Mouse (Mus musculus) layer of hippocampus, postnatal 14 days (tissue): ENCODE results near the gene Itsn2. TPM values are rescaled to one million over a fixed set of nuclear protein-coding genes. Genes with fewer than 3 reads are reported as not detected.
A peak's percentile ranks its signal among the peaks of the same experiment; 100 is the strongest.
"Not testable (repeated sequence)": the region's sequence is repeated elsewhere in the genome, so short reads cannot be mapped to it uniquely, and the experiment has no call there.

ENCODE experiments used
- DNase-seq, 2 experiments: peaks; one replicate each; pipeline ENCODE4 v3.0.0; 2021 to 2022; ENCODE audit warnings: low spot score in 2 of 2, mixed read lengths in 1 of 2
- total RNA-seq, 2 experiments: library from RNA; stranded (reverse); gene quantifications; 2 replicates each; pipeline ENCODE4 v1.2.3; 2021

Gene Itsn2
- total RNA-seq, 2 experiments from 2014 or later, result 77.7 to 78.0 TPM

GRCm38 (mm10) chr12:4707488-4708017 lies 115.1 kb downstream of the Itsn2 start:
- no peak for DNase-seq

GRCm38 (mm10) chr12:4708296-4708695 lies 115.9 kb downstream of the Itsn2 start:
- no peak for DNase-seq

DNA sequence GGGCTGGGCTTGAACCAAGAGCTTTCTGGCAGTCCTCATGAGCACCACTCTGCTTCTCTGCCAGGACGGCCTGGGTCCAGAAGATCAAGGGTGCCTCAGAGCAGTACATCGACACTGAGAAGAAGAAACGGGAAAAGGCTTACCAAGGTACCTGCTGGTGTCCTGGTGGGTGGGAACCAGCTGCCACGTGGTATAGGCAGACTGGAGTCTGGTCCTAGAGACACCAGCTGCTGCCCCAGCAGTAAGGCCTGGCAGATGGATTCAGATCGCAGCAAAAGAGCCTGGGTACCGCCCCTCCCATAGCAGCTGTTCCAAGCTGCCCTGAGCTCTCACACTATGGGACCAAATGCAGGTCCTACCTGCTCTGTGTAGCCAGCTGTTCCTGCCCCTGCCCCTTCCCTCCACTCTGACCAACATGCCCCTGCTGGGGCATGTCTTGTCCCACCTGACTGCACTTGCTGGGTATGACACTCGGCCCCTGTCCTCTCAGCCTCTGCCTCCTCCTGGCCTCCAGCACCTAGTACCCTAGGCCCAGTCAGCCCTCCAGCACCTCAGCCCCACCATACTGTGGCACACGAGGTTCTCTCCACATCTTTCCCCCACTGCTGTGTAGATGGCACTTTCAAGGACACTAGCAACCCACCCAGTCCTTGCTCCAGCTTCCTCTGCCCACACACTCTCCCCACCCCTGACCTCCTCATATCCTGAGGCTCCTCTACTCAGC lies 116.6 kb downstream of the Itsn2 start:
- no peak for DNase-seq

GRCm38 (mm10) chr12:4709926-4710325 lies 117.5 kb downstream of the Itsn2 start:
- DNase-seq, result no peak

- no peak for DNase-seq
Measured at GRCm38 (mm10) chr12:4713361-4713760, 120.9 kb downstream of the Itsn2 start.

- DNase-seq, result no peak
Measured at GRCm38 (mm10) chr12:4715606-4716005, 123.2 kb downstream of the Itsn2 start.

DNA sequence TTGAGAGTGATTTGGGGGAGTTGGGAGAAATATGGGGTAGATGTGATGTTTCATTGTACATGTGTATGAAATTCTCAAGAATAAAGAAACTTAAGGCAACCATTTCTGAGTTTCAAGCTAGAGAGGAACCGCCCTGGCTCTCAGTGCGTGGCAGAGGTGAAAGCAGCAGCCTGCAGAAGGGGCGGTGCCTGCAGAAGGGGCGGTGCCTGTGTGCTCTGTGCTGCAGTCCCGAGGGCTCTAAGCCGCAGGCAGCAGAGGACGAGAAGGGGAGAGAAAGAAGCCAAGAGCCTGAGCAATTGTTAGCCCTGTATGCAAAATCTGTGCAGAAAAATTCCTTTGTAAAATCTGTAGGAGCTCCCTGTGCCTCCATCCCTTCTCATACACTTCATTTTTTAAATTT lies 125.0 kb downstream of the Itsn2 start:
- DNase-seq, result no peak

DNA sequence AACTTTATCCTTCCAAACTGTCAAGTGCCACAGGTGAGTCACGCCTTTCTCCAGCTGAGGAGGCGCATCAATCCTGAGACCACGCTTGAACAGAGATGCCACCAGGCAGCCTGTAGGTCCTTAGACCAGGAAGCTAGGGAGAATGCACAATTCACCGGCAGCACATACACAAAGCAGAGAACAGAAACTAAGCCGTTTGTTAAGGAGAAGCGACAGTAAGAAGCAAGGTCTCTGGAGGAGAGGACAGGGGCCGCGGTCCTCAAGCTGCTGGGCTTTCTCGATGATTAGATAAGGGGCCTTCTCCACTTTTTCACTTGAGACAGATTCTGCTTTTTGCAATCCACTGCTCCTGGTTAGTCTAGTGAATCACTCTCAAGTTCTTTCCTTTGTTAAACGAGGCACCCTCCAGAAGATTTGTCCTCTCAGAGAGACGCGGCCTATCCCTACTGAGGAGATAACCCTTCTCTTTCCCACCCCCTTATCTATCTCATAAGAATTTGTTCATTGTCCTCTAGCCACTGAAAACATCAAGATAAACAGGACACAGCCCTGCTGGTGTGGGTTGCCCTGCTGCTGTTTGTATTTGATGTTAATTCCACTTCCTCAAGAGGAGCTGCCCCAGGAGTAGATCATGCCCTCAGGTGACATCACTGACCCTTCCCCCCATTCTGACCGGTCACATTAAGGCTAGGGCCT lies 126.8 kb downstream of the Itsn2 start:
- DNase-seq, result no peak

DNA sequence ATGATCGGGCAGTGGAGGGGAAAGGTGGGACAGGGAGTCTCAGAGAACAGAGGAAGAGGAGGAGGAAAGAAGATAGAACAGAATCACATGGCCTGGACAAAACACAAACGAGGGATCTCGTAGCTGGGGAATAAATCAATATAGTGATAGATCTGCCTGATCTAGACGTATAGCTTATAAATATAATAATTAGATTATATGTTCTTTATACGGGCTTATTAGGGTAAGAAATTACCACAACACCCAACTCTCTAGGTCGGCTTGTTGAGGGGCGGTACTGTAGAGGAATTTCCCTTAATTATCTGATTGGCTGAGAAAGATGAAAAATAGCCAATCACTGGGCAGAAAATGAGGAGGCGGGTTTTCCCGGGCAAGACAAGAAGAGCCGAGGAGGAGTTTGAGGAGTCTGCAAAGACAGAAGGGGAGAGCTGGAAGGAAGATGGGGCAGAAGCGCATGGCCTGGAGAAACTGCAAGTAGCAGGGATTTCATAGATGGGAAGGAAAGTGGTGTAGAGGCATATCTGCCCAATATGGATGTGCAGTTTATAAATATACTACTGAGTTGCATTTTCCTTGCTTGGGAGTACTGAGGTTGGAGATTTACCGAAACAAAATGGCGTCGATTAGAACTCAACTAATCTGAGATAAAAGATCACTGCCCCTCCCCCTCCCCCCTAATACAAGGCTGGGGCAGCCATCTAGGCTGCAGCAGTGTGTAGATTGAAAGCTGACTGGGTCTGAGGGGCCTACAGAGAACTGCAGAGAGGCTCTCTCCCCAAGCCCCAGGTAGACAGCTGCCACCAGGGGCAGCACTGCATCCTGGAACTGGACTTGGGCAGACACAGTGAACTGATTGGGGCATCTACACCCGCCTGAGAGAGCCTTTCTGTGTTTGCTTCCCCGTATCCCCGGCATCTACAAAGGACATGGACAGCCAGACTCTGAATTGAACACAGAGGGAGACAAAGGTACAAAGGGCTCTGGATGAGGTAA lies 127.6 kb downstream of the Itsn2 start:
- no peak for DNase-seq

GRCm38 (mm10) chr12:4729165-4729564 lies 136.7 kb downstream of the Itsn2 start:
- no peak for DNase-seq

DNA sequence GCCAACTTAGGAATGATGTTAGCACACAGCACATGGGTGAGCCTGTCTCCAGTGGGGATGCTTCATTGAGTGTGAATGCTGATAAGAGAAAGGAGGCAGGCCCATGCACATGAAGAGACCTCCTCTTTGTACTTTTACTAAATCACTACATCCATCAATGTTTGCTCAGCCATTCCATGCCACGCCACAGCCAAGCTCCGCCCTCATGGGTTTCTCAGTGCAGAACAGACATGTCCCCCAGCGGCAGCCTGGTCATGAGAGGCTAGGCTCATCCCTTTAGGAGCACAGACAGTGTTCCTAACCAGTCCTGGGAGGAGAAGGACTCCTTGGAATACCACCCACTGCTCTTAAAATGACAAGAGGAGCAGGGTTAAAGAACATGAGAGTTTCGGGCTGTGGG lies 139.2 kb downstream of the Itsn2 start:
- no peak for DNase-seq

GRCm38 (mm10) chr12:4732332-4732731 lies 139.9 kb downstream of the Itsn2 start:
- DNase-seq, result no peak

DNA sequence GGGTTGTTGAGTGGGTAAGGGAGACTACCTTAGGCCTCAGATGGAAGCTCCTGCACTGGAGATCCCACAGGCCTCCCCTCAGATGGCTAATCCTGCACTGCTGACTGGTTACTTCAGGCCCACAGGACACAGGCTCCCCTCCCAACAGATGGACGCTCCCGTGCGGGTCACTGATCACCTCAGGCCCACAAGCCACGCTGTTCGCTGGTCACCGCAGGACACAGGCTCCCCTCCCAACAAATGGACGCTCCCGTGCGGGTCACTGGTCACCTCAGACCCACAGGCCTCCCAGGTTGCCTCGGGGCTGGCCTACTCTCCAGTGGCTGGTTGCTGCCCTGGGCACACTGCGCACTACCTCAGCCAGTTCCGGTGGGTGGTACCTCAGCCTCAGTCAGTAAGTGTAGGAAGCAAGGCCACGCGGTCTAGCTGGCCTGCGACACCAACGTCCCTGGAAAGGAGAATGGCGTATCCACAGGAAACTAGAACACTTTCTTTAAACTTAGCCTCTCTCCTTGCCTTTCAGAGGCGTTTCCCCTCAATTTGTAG lies 145.7 kb downstream of the Itsn2 start, which contains the start of gene Fam228a:
Gene Fam228a, minus strand, starts transcription at position 400 of the 546 bp plus-strand sequence.
- no peak for DNase-seq

GRCm38 (mm10) chr12:4740823-4741222 lies 148.4 kb downstream of the Itsn2 start:
- DNase-seq, result no peak

- DNase-seq, result no peak
Measured at GRCm38 (mm10) chr12:4742183-4742582, 149.7 kb downstream of the Itsn2 start.

DNA sequence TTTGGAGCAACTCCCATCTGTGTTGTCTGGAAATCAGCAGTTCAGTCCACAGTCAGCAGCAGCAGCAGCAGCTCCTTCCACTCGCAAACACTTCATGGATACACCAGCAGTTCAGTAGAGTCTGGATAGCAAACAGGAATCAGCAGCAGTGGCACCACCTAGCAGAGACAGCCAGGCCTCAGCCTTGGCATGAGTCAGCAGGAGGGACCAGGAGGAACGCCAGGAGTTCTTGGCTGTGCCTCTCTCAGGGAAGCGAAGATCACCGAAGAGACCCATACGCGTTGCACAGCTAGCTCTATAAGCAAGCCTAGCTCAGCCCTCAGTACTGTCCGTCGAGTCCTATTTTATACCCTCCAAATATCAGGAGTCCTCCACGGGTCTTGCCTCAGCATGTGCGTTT lies 152.0 kb downstream of the Itsn2 start:
- peak in 1 of 2 experiments; percentile 29 for DNase-seq

DNA sequence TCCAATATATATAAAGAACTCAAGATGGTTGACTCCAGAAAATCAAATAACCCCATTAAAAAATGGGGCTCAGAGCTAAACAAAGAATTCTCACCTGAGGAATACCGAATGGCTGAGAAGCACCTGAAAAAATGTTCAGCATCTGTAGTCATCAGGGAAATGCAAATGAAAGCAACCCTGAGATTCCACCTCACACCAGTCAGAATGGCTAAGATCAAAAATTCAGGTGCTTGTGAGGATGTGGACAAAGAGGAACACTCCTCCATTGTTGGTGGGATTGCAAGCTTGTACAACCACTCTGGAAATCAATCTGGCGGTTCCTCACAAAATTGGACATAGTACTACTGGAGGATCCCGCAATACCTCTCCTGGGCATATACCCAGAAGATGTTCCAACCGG lies 162.0 kb downstream of the Itsn2 start:
- DNase-seq, result not testable (repeated sequence)

DNA sequence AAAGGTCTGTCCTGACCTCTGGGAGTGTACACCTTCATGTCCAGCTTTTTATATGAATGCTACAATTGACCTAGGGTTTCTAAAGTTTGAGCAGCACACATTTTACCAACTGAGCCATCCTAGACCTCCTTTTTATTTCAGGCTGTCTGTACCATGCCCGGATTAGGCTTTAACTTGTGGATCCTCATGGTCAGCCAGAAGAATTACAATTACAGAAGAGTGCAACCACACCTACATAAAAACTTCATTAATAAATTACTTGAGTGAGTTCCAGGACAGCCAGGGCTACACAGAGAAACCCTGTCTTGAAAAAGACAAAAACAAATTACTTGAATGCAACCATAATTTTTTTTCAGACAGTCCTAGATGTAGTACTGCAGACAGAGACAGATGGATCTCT lies 164.6 kb downstream of the Itsn2 start:
- no peak for DNase-seq
